Mouse (Mus musculus): ENCODE data around the gene Mcur1.

GRCm38 (mm10) chr13:43556913-43557542 is 3.0 kb downstream of the Mcur1 start:
- TF ChIP-seq POLR2A (IDR thresholded peaks at IDR 0.05; ENCODE audit: borderline replicate concordance, low read depth, low read length) (no peak), CTCF (IDR thresholded peaks at IDR 0.05; ENCODE audit: low read depth, low read length) (no peak)
